Mouse (Mus musculus) cerebellum, adult 2 months (tissue): ENCODE measurements around the gene 9930111J21Rik2. TPM values are rescaled to one million over a fixed set of nuclear protein-coding genes. Genes with fewer than 3 reads are reported as not detected.
"Not testable (repeated sequence)": the region's sequence is repeated elsewhere in the genome, so short reads cannot be mapped to it uniquely, and the experiment has no call there.

Source experiments
- DNase-seq, 2 experiments: peaks; one replicate each; pipeline ENCODE4 v3.0.0; 2021
- H3K27ac ChIP-seq: fragments of 200-500 bp; 2 replicates; pipeline ENCODE4 v1.5.1; 2012; ENCODE audit warnings: low read length, control low read depth, inconsistent platforms; ENCODE audit not compliant: insufficient read depth
- H3K27me3 ChIP-seq: fragments of 200-500 bp; 2 replicates; pipeline ENCODE4 v1.6.1; 2012; ENCODE audit warnings: inconsistent platforms, mild to moderate bottlenecking, low read length, moderate library complexity; ENCODE audit not compliant: control insufficient read depth, insufficient read depth
- H3K4me1 ChIP-seq: fragments of 200-500 bp; 2 replicates; pipeline ENCODE4 v1.6.1; 2011; ENCODE audit warnings: low read length; ENCODE audit not compliant: control insufficient read depth, insufficient read depth
- H3K4me3 ChIP-seq: fragments of 200-500 bp; replicated peaks from 2 replicates; pipeline ENCODE3; 2011; ENCODE audit warnings: mild to moderate bottlenecking, low read depth, low read length, control low read depth; ENCODE audit not compliant: insufficient read depth
- CTCF ChIP-seq: fragments of 200-500 bp; IDR thresholded peaks from 2 replicates; pipeline ENCODE4 v1.5.1; 2011; ENCODE audit warnings: low read depth, mild to moderate bottlenecking, control low read depth, low read length, moderate library complexity, borderline replicate concordance; ENCODE audit not compliant: insufficient read depth
- POLR2A ChIP-seq: fragments of 200-500 bp; IDR thresholded peaks from 2 replicates; pipeline ENCODE4 v1.6.1; 2011; ENCODE audit warnings: low read length, control low read depth, borderline replicate concordance; ENCODE audit not compliant: insufficient read depth
- WGBS: fragments of 180-500 bp; shearing (Covaris S2); methylation state at CpG from one replicate; pipeline ENCODE4 v1.1.7; 2018; 5-methylcytosine and 5-hydroxymethylcytosine counted together
- polyA plus RNA-seq: library from polyadenylated mRNA; depleted of rRNA; stranded (reverse); fragments of >200 nt; gene quantifications from 2 replicates; pipeline ENCODE4 v1.2.3, GENCODE M21; 2012

9930111J21Rik2 gene
- polyA plus RNA-seq, 1 experiment = 0.88 TPM

DNA sequence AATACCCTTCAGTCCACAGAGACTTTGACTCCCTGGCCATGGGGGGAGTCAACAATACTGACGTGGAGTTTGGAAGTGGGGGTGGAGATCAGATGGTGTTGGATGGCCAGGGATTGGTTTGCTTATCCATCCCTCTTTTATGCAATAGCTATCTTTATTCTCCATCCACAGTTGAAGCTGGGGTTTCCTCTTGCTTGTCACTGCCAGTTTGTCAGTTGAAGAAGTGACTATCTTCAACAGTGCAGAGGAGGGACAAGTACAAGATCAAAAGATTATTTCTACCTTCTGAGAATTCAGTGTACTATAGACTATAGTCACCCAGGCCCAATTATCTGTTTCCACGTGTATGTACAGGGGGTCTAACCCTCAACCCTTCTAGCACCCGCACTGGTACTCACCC lies 32.8 kb upstream of the 9930111J21Rik2 start:
- no peak for TF ChIP-seq POLR2A
- no peak for TF ChIP-seq CTCF
- Histone ChIP-seq H3K27me3 (no peaks in the 10 kb centered on the region), H3K27ac (no peak overlapping the region), H3K4me1 (no peaks in the 10 kb centered on the region), H3K4me3 (no peak overlapping the region)
- DNase-seq = no peak
- 81% methylated on average over 3 of the region's 3 CpGs for WGBS

DNA sequence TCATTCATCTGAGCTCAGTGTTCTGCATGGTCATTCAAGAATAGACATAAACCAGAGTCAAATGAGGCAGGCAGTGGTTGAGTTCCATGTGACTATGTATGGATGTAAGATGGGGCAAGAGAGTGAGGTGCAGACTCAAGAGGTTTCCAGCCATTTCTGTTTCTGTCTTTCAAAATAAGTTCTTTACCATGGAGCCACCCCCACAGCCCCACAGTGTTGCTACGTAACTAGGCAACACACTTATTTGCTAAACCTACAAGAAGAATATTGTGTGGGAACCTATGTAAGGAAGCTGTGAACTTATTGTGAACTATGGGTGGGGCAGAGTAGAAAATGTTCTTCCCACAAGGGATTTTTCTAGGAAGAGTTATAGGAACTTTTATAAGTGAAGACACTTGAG lies 32.1 kb upstream of the 9930111J21Rik2 start:
- TF ChIP-seq CTCF = no peak
- no peak for TF ChIP-seq POLR2A
- Histone ChIP-seq H3K27ac (no peak overlapping the region), H3K4me1 (no peaks in the 10 kb centered on the region), H3K27me3 (no peaks in the 10 kb centered on the region), H3K4me3 (no peak overlapping the region)
- 89% methylated on average over 1 of the region's 1 CpGs for WGBS
- DNase-seq = no peak

GRCm38 (mm10) chr11:49081886-49082285 lies 30.8 kb upstream of the 9930111J21Rik2 start:
- H3K27ac ChIP-seq = no peak overlapping the region

GRCm38 (mm10) chr11:49081356-49081755 lies 30.3 kb upstream of the 9930111J21Rik2 start:
- no peak overlapping the region for H3K27ac ChIP-seq
- TF ChIP-seq POLR2A (no peak), CTCF (no peak)
- DNase-seq = no peak
- H3K4me3 ChIP-seq = no peak overlapping the region
- H3K27me3 ChIP-seq = no peaks in the 10 kb centered on the region
- no peaks in the 10 kb centered on the region for H3K4me1 ChIP-seq
- WGBS = 79% methylated on average over 4 of the region's 4 CpGs

More at GRCm38 (mm10) chr11:49081886-49082285, 30.8 kb upstream of the 9930111J21Rik2 start:
- Histone ChIP-seq H3K4me3 (no peak overlapping the region), H3K27me3 (no peaks in the 10 kb centered on the region), H3K4me1 (no peaks in the 10 kb centered on the region)
- DNase-seq = no peak
- no peak for TF ChIP-seq POLR2A
- TF ChIP-seq CTCF = no peak
- 68% methylated on average over 3 of the region's 3 CpGs for WGBS

DNA sequence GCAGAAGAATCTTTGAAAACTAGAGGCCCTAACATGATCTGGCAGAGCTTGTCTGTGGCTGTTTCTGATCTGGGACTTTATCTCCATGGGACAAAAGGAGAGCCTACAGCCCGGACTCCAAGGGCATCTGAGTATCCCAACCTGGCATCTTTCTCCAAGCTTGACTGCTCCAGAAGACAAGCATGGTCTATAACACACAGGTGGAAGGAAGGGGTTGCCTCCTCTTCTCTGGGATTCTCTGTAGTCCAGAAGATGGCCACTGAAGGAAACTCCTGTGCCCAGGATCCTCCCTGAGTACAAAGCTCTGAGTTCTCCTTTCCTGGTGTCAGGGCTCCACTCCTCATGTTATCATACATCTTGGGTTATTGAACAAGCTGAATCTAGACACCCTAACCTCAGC lies 29.6 kb upstream of the 9930111J21Rik2 start:
- TF ChIP-seq POLR2A (no peak), CTCF (no peak)
- no peak overlapping the region for H3K27ac ChIP-seq
- H3K4me1 ChIP-seq = no peaks in the 10 kb centered on the region
- WGBS = 63% methylated on average over 1 of the region's 1 CpGs
- H3K27me3 ChIP-seq = no peaks in the 10 kb centered on the region
- no peak overlapping the region for H3K4me3 ChIP-seq
- DNase-seq = no peak

DNA sequence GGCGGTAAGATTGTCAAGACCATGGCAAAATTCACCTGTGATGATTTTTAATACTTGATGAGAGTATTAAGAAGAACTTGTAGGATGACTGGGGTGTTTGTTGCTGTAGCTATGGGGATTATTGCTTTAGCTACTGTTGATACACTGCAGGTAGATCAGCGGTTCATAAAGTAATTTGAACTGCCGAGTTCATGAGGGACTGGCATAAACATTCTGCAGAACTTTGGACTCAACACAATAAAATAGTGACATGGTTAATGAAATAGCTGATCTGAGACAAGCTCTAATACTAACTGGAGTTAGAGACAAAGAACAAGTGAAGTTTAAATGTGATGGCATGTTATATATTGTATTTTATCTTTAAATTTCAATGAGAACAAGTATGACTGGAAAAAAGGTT lies 27.7 kb upstream of the 9930111J21Rik2 start:
- DNase-seq = no peak
- WGBS = 88% methylated on average over 3 of the region's 3 CpGs
- Histone ChIP-seq H3K27me3 (no peaks in the 10 kb centered on the region), H3K4me3 (no peak overlapping the region), H3K4me1 (no peaks in the 10 kb centered on the region), H3K27ac (no peak overlapping the region)
- TF ChIP-seq CTCF (no peak), POLR2A (no peak)

GRCm38 (mm10) chr11:49077012-49077411 lies 26.0 kb upstream of the 9930111J21Rik2 start:
- Histone ChIP-seq H3K27ac (no peak overlapping the region), H3K4me1 (no peaks in the 10 kb centered on the region), H3K27me3 (no peaks in the 10 kb centered on the region), H3K4me3 (no peak overlapping the region)
- no peak for DNase-seq
- 77% methylated on average over 1 of the region's 1 CpGs for WGBS
- TF ChIP-seq POLR2A (no peak), CTCF (no peak)

DNA sequence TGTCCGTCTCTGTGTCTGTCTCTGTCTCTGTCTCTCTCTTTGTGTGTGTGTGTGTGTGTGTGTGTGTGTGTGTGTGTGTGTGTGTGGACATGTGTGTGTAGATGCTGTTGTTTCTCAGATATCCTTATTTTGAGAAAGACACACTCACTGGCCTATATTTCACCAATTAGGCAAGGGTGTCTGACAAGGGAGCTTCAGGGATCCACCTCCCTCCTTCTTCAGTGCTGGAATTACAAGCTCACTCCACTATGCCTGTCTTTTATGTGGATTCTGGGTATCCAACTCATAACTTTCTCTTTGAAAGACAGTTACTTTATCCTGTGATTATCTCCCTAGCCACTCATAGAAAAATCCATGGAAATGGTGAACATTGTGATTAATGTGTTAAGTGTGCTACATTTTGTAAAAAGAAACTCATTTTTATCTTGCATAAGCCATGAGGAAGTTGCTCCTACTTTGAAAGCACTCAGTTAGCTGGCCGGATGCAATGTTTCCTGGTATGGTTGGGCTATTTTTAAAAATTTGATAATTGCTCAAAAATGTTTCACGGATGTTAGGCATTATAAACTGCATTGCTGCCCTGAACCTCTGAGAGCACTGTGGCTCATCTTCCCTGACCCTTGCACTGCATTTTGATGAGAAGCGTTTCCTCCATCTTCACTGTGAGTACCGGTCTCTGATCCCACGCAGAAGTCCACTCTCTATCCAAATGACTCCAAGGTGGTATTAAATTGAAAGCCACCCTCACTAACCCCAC lies 25.1 kb upstream of the 9930111J21Rik2 start, which contains the start of gene Ifi47:
Ifi47 (plus strand) TSS at position 587 of the 757 bp plus-strand sequence.
- not testable (repeated sequence) for H3K4me1 ChIP-seq, DNase-seq, H3K4me3 ChIP-seq, H3K27me3 ChIP-seq, H3K27ac ChIP-seq
- 74% methylated on average over 6 of the region's 6 CpGs for WGBS
